Mouse (Mus musculus) skeletal muscle tissue, postnatal 0 days (tissue): Measurements from ENCODE around the gene Gm6370. TPM values are rescaled to one million over a fixed set of nuclear protein-coding genes. Genes with fewer than 3 reads are reported as not detected.

Experiments
- polyA plus RNA-seq: library from polyadenylated mRNA; unstranded; fragments of >200 nt; fragmentation: Nextera tagmentation; extraction: Ambion mirVana; gene quantifications from 2 replicates; pipeline ENCODE4 v1.2.1, GENCODE M21; 2015

The Gm6370 gene
- not detected in 2 replicates for polyA plus RNA-seq

GRCm38 (mm10) chr5:146491063-146491462 lies at the start of gene Gm6370:
Gm6370 (plus strand) TSS chr5:146491363.

GRCm38 (mm10) chr5:146481665-146482064 lies 9.5 kb upstream of the Gm6370 start, which contains the start of gene Gm6408:
Gm6408 (plus strand) TSS chr5:146481965.

GRCm38 (mm10) chr5:146502099-146502498 lies 10.9 kb downstream of the Gm6370 start, which contains the start of gene 4930449I24Rik:
4930449I24Rik (plus strand) TSS chr5:146502399.

GRCm38 (mm10) chr5:146513823-146514222 lies 22.7 kb downstream of the Gm6370 start, which contains the start of gene Gm3402:
Gm3402 (plus strand) TSS chr5:146514123.

GRCm38 (mm10) chr5:146525501-146525900 lies 34.3 kb downstream of the Gm6370 start, which contains the start of gene Gm3404:
Gm3404 (plus strand) TSS chr5:146525801.

GRCm38 (mm10) chr5:146537347-146537746 lies 46.2 kb downstream of the Gm6370 start, which contains the start of gene Gm3409:
Gm3409 (plus strand) TSS chr5:146537647.

Other genes with a start within 250 kb of the Gm6370 start
- 0.23 and 0.32 TPM in 2 replicates for gene Wasf3, start 106.4 kb upstream of the Gm6370 start, polyA plus RNA-seq
- not detected in 2 replicates for gene Gm6408, start 9.4 kb upstream of the Gm6370 start, polyA plus RNA-seq
- not detected in 2 replicates for gene 4930449I24Rik, start 11.0 kb downstream of the Gm6370 start, polyA plus RNA-seq
- gene Gm3402, start 22.8 kb downstream of the Gm6370 start, polyA plus RNA-seq = not detected in 2 replicates
- gene Gm3404, start 34.4 kb downstream of the Gm6370 start, polyA plus RNA-seq = not detected in 2 replicates
- not detected in 2 replicates for gene Gm3409, start 46.3 kb downstream of the Gm6370 start, polyA plus RNA-seq
- gene Gm3415, start 64.8 kb downstream of the Gm6370 start, polyA plus RNA-seq = not detected in 2 replicates
- 0.09 TPM in 1 of 2 replicates, not detected in the other for gene Gpr12, start 93.9 kb downstream of the Gm6370 start, polyA plus RNA-seq